Mouse (Mus musculus): ENCODE measurements around the gene Gm3238.
A peak's percentile ranks its signal among the peaks of the same experiment; 100 is the strongest.
"Not testable (repeated sequence)": the region's sequence is repeated elsewhere in the genome, so short reads cannot be mapped to it uniquely, and the experiment has no call there.

The Gm3238 gene

DNA sequence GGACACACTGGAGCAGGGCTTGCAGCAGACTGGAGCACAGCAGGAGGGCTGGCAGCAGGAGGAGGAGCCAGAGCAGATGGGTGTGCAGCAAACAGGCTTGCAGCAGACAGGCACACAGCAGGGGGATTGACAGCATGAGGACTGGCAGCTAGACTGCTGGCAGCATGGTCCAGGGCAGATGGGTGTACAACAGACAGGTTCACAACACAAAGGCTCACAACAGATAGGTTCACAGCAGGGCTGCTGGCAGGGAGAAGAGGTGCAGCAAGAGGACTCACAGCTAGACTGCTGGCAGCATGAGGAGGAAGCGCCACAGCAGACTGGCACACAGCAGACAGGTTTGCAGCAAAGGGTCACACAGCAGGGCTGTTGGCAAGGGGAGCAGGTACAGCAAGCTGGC is 20.4 kb downstream of the Gm3238 start:
- not testable (repeated sequence) for DNase-seq (ENCODE audit: low spot score in 2 of 2)

DNA sequence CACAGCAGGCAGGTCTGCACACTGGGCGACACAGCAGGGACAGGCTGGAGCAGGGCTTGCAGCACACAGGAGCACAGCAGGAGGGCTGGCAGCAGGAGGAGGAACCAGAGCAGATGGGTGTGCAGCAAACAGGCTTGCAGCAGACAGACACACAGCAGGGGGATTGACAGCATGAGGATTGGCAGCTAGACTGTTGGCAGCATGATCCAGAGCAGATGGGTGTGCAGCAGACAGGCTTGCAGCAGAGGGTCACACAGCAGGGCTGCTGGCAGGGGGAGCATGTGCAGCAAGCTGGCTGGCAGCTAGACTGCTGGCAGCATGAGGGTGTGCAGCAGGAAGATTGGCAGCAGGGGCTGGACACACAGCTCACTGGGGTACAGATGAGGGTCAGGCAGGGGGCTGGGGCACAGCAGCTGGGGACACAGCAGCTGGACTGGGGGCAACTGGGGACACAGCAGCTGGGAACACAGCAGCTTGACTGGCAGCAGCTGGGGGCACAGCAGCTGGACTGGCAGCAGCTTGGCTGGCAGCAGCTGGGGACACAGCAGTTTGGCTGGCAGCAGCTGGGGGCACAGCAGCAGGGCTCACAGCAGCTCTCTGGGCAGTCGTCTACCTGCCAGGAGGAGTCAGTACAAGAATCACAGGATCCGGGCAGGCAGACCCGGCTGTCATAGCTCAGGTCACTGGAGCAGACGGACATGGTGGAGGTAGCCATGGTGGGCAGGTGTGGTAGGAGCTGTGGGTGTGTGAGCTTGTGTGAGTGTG is 29.0 kb downstream of the Gm3238 start, which contains the start of gene Gm18596:
TSS of gene Gm18596 (minus strand) at position 715 of the 765 bp plus-strand sequence.
- DNase-seq (ENCODE audit: low spot score in 2 of 2), result not testable (repeated sequence)

DNA sequence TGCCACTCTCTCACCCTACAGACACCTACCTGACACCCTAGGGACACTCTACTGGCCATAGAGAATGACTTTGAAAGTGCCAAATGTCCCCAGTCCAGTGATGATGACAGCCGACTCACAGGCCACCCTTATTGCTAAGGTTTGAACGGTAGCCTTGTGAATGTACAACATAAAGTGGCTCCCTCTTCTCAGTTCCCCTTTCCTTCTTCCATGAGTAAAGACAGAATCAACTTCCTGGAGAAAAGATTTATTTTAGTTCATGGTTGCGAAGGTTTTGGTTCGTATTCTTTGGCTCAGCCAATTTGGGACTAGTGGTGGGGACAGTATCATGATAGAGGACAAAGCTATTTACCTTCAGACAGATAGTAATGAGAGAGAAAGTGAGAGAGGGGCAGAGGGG is 32.2 kb downstream of the Gm3238 start:
- DNase-seq (ENCODE audit: low spot score in 2 of 2), result no peak

DNA sequence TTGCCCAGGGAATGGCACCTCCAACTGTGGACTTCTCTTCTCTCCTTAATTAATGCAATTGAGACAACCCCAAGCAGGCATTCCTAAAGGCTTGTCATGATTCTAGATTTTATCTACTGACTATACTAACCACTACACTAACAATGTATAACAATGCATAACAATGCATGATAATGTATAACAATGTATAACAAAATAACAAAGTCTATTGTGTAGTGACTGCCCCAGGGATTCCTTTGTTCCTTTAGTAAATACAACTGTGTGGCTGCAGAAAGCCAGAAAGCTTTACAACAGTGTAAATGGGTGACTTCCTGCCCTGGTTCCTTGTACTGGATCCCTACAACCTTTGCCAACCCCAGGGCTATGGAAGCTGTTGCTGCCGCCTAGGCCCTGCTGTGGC is 35.2 kb downstream of the Gm3238 start:
- no peak for DNase-seq (ENCODE audit: low spot score in 2 of 2)

DNA sequence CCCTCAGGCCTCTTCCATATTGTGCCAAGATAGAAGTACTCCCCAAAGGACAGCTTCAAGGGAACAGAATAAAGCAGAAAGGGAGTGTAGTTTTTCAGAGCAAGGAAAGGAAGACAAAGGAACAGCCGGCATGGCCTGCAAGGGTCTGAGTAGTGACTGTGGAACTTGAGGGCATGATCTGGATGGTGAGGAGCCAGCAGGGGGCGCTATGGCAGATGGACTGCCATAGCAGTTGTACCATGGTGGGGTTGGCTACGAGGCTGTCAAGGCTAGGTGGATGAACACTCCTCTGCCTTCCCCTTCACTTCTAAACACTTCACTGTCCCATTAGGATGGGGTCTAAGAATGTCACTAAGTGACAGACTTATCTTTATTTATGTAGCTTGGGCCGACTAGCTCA is 41.9 kb downstream of the Gm3238 start:
- peak in 1 of 2 experiments; percentile 38 for DNase-seq (ENCODE audit: low spot score in 2 of 2)

DNA sequence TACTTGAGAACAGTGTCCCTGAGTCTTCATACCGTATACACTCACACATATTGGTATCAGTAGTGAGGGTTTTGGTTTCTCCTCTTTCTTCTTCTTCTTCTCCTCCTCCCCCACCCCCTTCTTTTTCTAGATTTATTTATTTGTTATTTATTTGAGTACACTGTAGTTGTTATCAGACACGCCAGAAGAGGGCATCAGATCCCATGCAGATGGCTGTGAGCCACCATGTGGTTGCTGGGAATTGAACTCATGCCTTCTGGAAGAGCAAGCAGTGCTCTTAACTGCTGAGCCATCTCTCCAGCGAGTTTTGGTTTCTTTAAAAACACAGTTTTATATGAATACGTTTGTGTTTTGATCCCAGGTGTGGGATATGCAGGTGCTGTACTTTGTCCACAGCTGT is 42.8 kb downstream of the Gm3238 start:
- DNase-seq (ENCODE audit: low spot score in 2 of 2), result no peak

DNA sequence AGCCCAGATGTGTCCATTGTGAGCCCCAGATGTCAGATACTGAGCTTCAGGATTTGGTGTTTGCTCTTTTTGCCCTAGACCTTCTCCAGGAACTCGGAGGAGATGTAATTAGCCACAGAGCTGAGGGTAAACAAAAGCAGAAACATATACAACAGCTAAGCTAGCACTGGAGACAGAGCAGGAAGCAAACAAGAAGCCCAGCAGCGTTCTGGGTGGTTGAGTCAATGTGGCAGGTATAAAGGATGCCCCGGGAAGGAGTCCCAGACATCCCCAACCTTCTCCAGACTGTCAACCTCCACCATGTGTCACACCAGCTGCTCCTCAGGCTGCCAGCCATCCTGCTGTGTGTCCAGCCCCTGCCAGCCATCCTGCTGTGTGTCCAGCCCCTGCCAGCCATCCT is 44.9 kb downstream of the Gm3238 start, which contains the start of gene Gm10100:
TSS of gene Gm10100 (plus strand) at position 301 of the 400 bp plus-strand sequence.
- no peak for DNase-seq (ENCODE audit: low spot score in 2 of 2)

DNA sequence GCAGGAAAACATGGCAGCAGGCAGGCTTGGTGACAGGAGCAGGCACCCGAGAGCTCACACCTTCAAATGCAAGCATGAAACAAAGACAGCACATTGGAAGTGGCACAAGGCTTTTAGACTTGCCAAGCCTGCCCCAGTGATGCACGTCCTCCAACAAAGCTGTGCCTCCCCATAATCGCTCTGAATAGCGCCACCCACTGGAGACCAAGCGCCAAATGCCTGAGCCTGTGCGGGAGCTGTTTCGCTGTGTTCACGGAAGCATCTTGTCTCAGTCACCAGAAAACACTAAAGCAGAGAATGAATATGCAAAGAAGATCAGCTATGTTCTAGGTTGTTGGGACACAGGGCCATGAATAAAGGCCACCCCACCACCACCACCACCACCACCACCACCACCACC is 46.3 kb downstream of the Gm3238 start:
- no peak for DNase-seq (ENCODE audit: low spot score in 2 of 2)
